Mouse (Mus musculus) cerebral cortex, adult 2 months (tissue): ENCODE measurements around the gene Serpinb3c.

ENCODE experiments used
- WGBS: fragments of 180-500 bp; shearing (Covaris S2); methylation state at CpG from one replicate; pipeline ENCODE4 v1.1.7; 2018; 5-methylcytosine and 5-hydroxymethylcytosine counted together

Gene Serpinb3c

DNA sequence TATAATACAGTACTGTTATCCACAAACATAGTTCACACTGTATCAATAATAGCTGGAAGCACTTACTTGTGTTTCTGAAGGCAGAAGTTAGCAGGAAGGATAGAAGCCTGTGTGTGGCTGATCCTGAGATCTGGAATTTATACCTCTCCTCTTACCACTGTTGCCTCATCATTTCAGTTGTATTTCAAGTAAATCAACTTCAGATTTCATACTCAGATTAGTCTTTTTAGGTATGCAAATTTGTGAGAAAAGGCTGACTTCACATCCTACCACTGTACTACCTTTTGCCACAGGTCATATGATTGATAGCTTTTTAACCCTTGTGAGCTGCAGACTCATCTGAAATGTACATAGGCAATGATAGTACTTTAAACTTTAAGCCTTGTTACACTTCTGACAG lies at the start of gene Serpinb3c, which contains the start of gene Serpinb3b:
Gene Serpinb3c, minus strand, starts transcription at position 111 of the 400 bp plus-strand sequence.
Gene Serpinb3b, minus strand, starts transcription at position 101 of the 400 bp plus-strand sequence.

GRCm38 (mm10) chr1:107243170-107243569 lies 35.0 kb downstream of the Serpinb3c start:
- WGBS = 22% methylated on average over 3 of the region's 3 CpGs
